Mouse (Mus musculus) myocyte (in vitro differentiated cells): Measurements from ENCODE around the gene Ipo11.

ENCODE experiments used
- MYOD1 ChIP-seq, 3 experiments: IDR thresholded peaks; one replicate each; pipeline ENCODE4 v1.6.1; 2011; ENCODE audit warnings: control low read depth in 2 of 3, low read depth in 2 of 3, mild to moderate bottlenecking in 2 of 3, moderate library complexity in 1 of 3; ENCODE audit not compliant: insufficient read length in 2 of 3, control insufficient read depth in 1 of 3
- USF1 ChIP-seq: IDR thresholded peaks from one replicate; pipeline ENCODE4 v1.6.1; 2011; ENCODE audit warnings: low read depth, mild to moderate bottlenecking, control low read depth, moderate library complexity

- no peak for TF ChIP-seq MYOD1 (IDR thresholded peaks at IDR 0.05; ENCODE audit: control insufficient read depth in 1 of 3, insufficient read length in 2 of 3, low read depth in 2 of 3)
- no peak for TF ChIP-seq USF1
Measured at GRCm38 (mm10) chr13:106935871-106936255, 895 bp downstream of the Ipo11 start.
